Mouse (Mus musculus) small intestine, adult 2 months (tissue): ENCODE data around the gene Wdr92. TPM values are rescaled to one million over a fixed set of nuclear protein-coding genes. Genes with fewer than 3 reads are reported as not detected.
A peak's percentile ranks its signal among the peaks of the same experiment; 100 is the strongest.

ENCODE experiments used
- H3K27ac ChIP-seq: fragments of 200-500 bp; 2 replicates; pipeline ENCODE4 v1.5.1; 2012; ENCODE audit warnings: low read depth, low read length, control low read depth, inconsistent platforms; ENCODE audit not compliant: insufficient read depth
- H3K27me3 ChIP-seq: fragments of 200-500 bp; 2 replicates; pipeline ENCODE4 v1.6.1; 2012; ENCODE audit warnings: mild to moderate bottlenecking, moderate library complexity, low read length, inconsistent platforms; ENCODE audit not compliant: control insufficient read depth, insufficient read depth
- H3K36me3 ChIP-seq: fragments of 200-500 bp; 2 replicates; pipeline ENCODE4 v1.6.1; 2012; ENCODE audit warnings: mild to moderate bottlenecking, low read length, control low read depth, inconsistent platforms; ENCODE audit not compliant: control insufficient read depth, insufficient read depth
- H3K4me1 ChIP-seq: fragments of 200-500 bp; 2 replicates; pipeline ENCODE4 v1.6.1; 2012; ENCODE audit warnings: low read length, inconsistent platforms, mixed read lengths; ENCODE audit not compliant: control insufficient read depth, insufficient read depth, insufficient read length
- H3K4me3 ChIP-seq: fragments of 200-500 bp; 2 replicates; pipeline ENCODE4 v1.5.1; 2012; ENCODE audit warnings: low read depth, mild to moderate bottlenecking, control low read depth, inconsistent platforms, low read length, moderate library complexity
- CTCF ChIP-seq: fragments of 200-500 bp; IDR thresholded peaks from 2 replicates; pipeline ENCODE4 v1.5.1; 2012; ENCODE audit warnings: low read depth, mild to moderate bottlenecking, control low read depth, inconsistent platforms, low read length, moderate library complexity, mixed read lengths; ENCODE audit not compliant: insufficient replicate concordance, insufficient read length; ENCODE audit errors: extremely low read depth
- POLR2A ChIP-seq: fragments of 200-500 bp; IDR thresholded peaks from 2 replicates; pipeline ENCODE4 v1.6.1; 2012; ENCODE audit warnings: low read depth, mild to moderate bottlenecking, control low read depth, inconsistent platforms, low read length, moderate library complexity
- WGBS: fragments of 180-500 bp; shearing (Covaris S2); methylation state at CpG from one replicate; pipeline ENCODE4 v1.1.7; 2018; 5-methylcytosine and 5-hydroxymethylcytosine counted together
- polyA plus RNA-seq: library from polyadenylated mRNA; depleted of rRNA; stranded (reverse); fragments of >200 nt; gene quantifications from 2 replicates; pipeline ENCODE4 v1.2.3, GENCODE M21; 2012

The Wdr92 gene
- polyA plus RNA-seq, 1 experiment = 3.3 TPM

- 94% methylated on average over 3 of the region's 3 CpGs for WGBS
- TF ChIP-seq CTCF (no peak), POLR2A (no peak)
- H3K27ac ChIP-seq = no peak overlapping the region
- no peaks in the 10 kb centered on the region for H3K27me3 ChIP-seq
- peaks cover 10% of the 10 kb centered on the region; the same call in 1 of the 2 replicates for H3K36me3 ChIP-seq
- H3K4me1 ChIP-seq = no peaks in the 10 kb centered on the region
- no peak overlapping the region for H3K4me3 ChIP-seq
These were observed 6.9 kb downstream of the Wdr92 start for GRCm38 (mm10) chr11:17188786-17189185.

- H3K27ac ChIP-seq = no peak overlapping the region
- TF ChIP-seq POLR2A = no peak
- TF ChIP-seq CTCF = no peak
- H3K36me3 ChIP-seq = peaks cover 28% of the 10 kb centered on the region
- no peak overlapping the region for H3K4me3 ChIP-seq
- no peaks in the 10 kb centered on the region for H3K27me3 ChIP-seq
- WGBS = 65% methylated on average over 9 of the region's 9 CpGs
- no peaks in the 10 kb centered on the region for H3K4me1 ChIP-seq
These were observed 10.4 kb downstream of the Wdr92 start for GRCm38 (mm10) chr11:17192151-17192844.

GRCm38 (mm10) chr11:17199170-17199569 is 17.3 kb downstream of the Wdr92 start:
- H3K27me3 ChIP-seq = no peaks in the 10 kb centered on the region
- TF ChIP-seq CTCF (no peak), POLR2A (no peak)
- H3K36me3 ChIP-seq = peaks cover 47% of the 10 kb centered on the region
- H3K4me1 ChIP-seq = no peaks in the 10 kb centered on the region
- no peak overlapping the region for H3K27ac ChIP-seq
- no peak overlapping the region for H3K4me3 ChIP-seq
- 86% methylated on average over 5 of the region's 5 CpGs for WGBS

GRCm38 (mm10) chr11:17199840-17200501 is 18.1 kb downstream of the Wdr92 start:
- H3K36me3 ChIP-seq = peaks cover 42% of the 10 kb centered on the region
- no peaks in the 10 kb centered on the region for H3K4me1 ChIP-seq
- WGBS = 83% methylated on average over 3 of the region's 3 CpGs
- H3K27me3 ChIP-seq = no peaks in the 10 kb centered on the region
- H3K27ac ChIP-seq = no peak overlapping the region
- no peak overlapping the region for H3K4me3 ChIP-seq
- no peak for TF ChIP-seq POLR2A
- TF ChIP-seq CTCF = no peak

- H3K4me3 ChIP-seq = no peak overlapping the region
- no peaks in the 10 kb centered on the region for H3K4me1 ChIP-seq
- WGBS = 94% methylated on average over 4 of the region's 4 CpGs
- peaks cover 34% of the 10 kb centered on the region for H3K36me3 ChIP-seq
- no peak overlapping the region for H3K27ac ChIP-seq
- H3K27me3 ChIP-seq = no peaks in the 10 kb centered on the region
- TF ChIP-seq CTCF = no peak
- no peak for TF ChIP-seq POLR2A
These were observed 19.0 kb downstream of the Wdr92 start for GRCm38 (mm10) chr11:17200936-17201335.

GRCm38 (mm10) chr11:17202481-17202880 is 20.6 kb downstream of the Wdr92 start:
- H3K27me3 ChIP-seq = no peaks in the 10 kb centered on the region
- 87% methylated on average over 6 of the region's 6 CpGs for WGBS

GRCm38 (mm10) chr11:17211258-17212140 is 29.6 kb downstream of the Wdr92 start, which contains the start of gene Pno1:
Gene Pno1, minus strand, starts transcription at chr11:17211568.
- Histone ChIP-seq H3K27ac (peak within 1 kb of the TSS; percentile 91), H3K36me3 (0 out of 2 replicates have a peak, but pooled peaks cover 4% of the 10 kb centered on the region), H3K27me3 (no peaks in the 10 kb centered on the region), H3K4me3 (peak within 1 kb of the TSS; percentile 87), H3K4me1 (no peaks in the 10 kb centered on the region)
- WGBS = under 1% methylated on average over 65 of the region's 65 CpGs
- TF ChIP-seq CTCF = no peak
- no peak for TF ChIP-seq POLR2A

More at GRCm38 (mm10) chr11:17202481-17202880, 20.6 kb downstream of the Wdr92 start:
- TF ChIP-seq POLR2A = no peak
- TF ChIP-seq CTCF = no peak
- Histone ChIP-seq H3K27ac (no peak overlapping the region), H3K4me3 (no peak overlapping the region), H3K4me1 (no peaks in the 10 kb centered on the region), H3K36me3 (peaks cover 25% of the 10 kb centered on the region)
